Mouse (Mus musculus): Measurements from ENCODE around the gene Pcgf2. TPM values are rescaled to one million over a fixed set of nuclear protein-coding genes. Genes with fewer than 3 reads are reported as not detected.

Pcgf2 gene
- total and polyA plus RNA-seq, 2 experiments from 2014 or later: 1.1 to 7.1 TPM

GRCm38 (mm10) chr11:97717369-97718280 is 17.3 kb upstream of the Pcgf2 start:
- H3K9me3 ChIP-seq (replicated peaks; ENCODE audit: control insufficient read depth, low read length): no peaks in the 10 kb centered on the region
- 80% methylated on average over 26 of the region's 26 CpGs for WGBS
- ATAC-seq (ENCODE audit: insufficient read depth, low read depth) (no peak), DNase-seq (ENCODE audit: low spot score) (no peak)
- no peaks in the 10 kb centered on the region for H3K27me3 ChIP-seq (ENCODE audit: control insufficient read depth, insufficient read depth, low read length)
- no peak overlapping the region for H3K27ac ChIP-seq (ENCODE audit: low read depth)
- no peak overlapping the region for H3K9ac ChIP-seq (replicated peaks; ENCODE audit: low read depth, low read length)
- peaks cover 4% of the 10 kb centered on the region; the same call in 1 of the 2 replicates for H3K4me1 ChIP-seq (ENCODE audit: control insufficient read depth, insufficient read depth)
- H3K4me3 ChIP-seq (ENCODE audit: low read depth, low read length): no peak overlapping the region
- TF ChIP-seq EP300 (IDR thresholded peaks at IDR 0.05; ENCODE audit: low read depth) (no peak), CTCF (IDR thresholded peaks at IDR 0.05; ENCODE audit: low read depth) (no peak)
- H3K36me3 ChIP-seq (replicated peaks; ENCODE audit: control insufficient read depth, insufficient read depth, low read length): peaks cover 69% of the 10 kb centered on the region
- no peak overlapping the region for H3K4me2 ChIP-seq (ENCODE audit: low read depth, low read length)

GRCm38 (mm10) chr11:97716021-97716420 is 15.7 kb upstream of the Pcgf2 start:
- Histone ChIP-seq H3K36me3 (replicated peaks; ENCODE audit: control insufficient read depth, insufficient read depth, low read length) (peaks cover 68% of the 10 kb centered on the region), H3K4me1 (ENCODE audit: control insufficient read depth, insufficient read depth) (peaks cover 4% of the 10 kb centered on the region; the same call in 1 of the 2 replicates), H3K4me3 (ENCODE audit: low read depth, low read length) (no peak overlapping the region), H3K9ac (replicated peaks; ENCODE audit: low read depth, low read length) (no peak overlapping the region), H3K4me2 (ENCODE audit: low read depth, low read length) (no peak overlapping the region), H3K27ac (ENCODE audit: low read depth) (no peak overlapping the region), H3K27me3 (ENCODE audit: control insufficient read depth, insufficient read depth, low read length) (no peaks in the 10 kb centered on the region), H3K9me3 (replicated peaks; ENCODE audit: control insufficient read depth, low read length) (no peaks in the 10 kb centered on the region)
- DNase-seq (ENCODE audit: low spot score) (no peak), ATAC-seq (ENCODE audit: insufficient read depth, low read depth) (no peak)
- WGBS: 63% methylated on average over 8 of the region's 8 CpGs
- TF ChIP-seq CTCF (IDR thresholded peaks at IDR 0.05; ENCODE audit: low read depth) (no peak), EP300 (IDR thresholded peaks at IDR 0.05; ENCODE audit: low read depth) (no peak)

GRCm38 (mm10) chr11:97714784-97715760 is 14.8 kb upstream of the Pcgf2 start:
- Histone ChIP-seq H3K27ac (ENCODE audit: low read depth) (no peak overlapping the region), H3K4me2 (ENCODE audit: low read depth, low read length) (no peak overlapping the region), H3K4me1 (ENCODE audit: control insufficient read depth, insufficient read depth) (peaks cover 4% of the 10 kb centered on the region; the same call in 1 of the 2 replicates), H3K9ac (replicated peaks; ENCODE audit: low read depth, low read length) (no peak overlapping the region), H3K36me3 (replicated peaks; ENCODE audit: control insufficient read depth, insufficient read depth, low read length) (peaks cover 59% of the 10 kb centered on the region), H3K4me3 (ENCODE audit: low read depth, low read length) (no peak overlapping the region), H3K9me3 (replicated peaks; ENCODE audit: control insufficient read depth, low read length) (no peaks in the 10 kb centered on the region), H3K27me3 (ENCODE audit: control insufficient read depth, insufficient read depth, low read length) (no peaks in the 10 kb centered on the region)
- DNase-seq (ENCODE audit: low spot score) (peak; percentile 52), ATAC-seq (ENCODE audit: insufficient read depth, low read depth) (peak; percentile 43)
- WGBS: 74% methylated on average over 14 of the region's 14 CpGs
- TF ChIP-seq CTCF (IDR thresholded peaks at IDR 0.05; ENCODE audit: low read depth): no peak
- no peak for TF ChIP-seq EP300 (IDR thresholded peaks at IDR 0.05; ENCODE audit: low read depth)

GRCm38 (mm10) chr11:97714356-97714755 is 14.1 kb upstream of the Pcgf2 start:
- no peak overlapping the region for H3K4me3 ChIP-seq (ENCODE audit: low read depth, low read length)
- no peak for DNase-seq (ENCODE audit: low spot score)
- TF ChIP-seq EP300 (IDR thresholded peaks at IDR 0.05; ENCODE audit: low read depth): no peak
- peak; percentile 14; the same call in 1 of the 2 replicates for TF ChIP-seq CTCF (IDR thresholded peaks at IDR 0.05; ENCODE audit: low read depth)
- H3K9ac ChIP-seq (replicated peaks; ENCODE audit: low read depth, low read length): no peak overlapping the region
- no peaks in the 10 kb centered on the region for H3K27me3 ChIP-seq (ENCODE audit: control insufficient read depth, insufficient read depth, low read length)
- no peak overlapping the region for H3K27ac ChIP-seq (ENCODE audit: low read depth)
- peaks cover 4% of the 10 kb centered on the region; the same call in 1 of the 2 replicates for H3K4me1 ChIP-seq (ENCODE audit: control insufficient read depth, insufficient read depth)
- WGBS: 97% methylated on average over 3 of the region's 3 CpGs
- ATAC-seq (ENCODE audit: insufficient read depth, low read depth): no peak; the same call in 1 of the 2 replicates
- peaks cover 52% of the 10 kb centered on the region for H3K36me3 ChIP-seq (replicated peaks; ENCODE audit: control insufficient read depth, insufficient read depth, low read length)
- H3K9me3 ChIP-seq (replicated peaks; ENCODE audit: control insufficient read depth, low read length): no peaks in the 10 kb centered on the region
- no peak overlapping the region for H3K4me2 ChIP-seq (ENCODE audit: low read depth, low read length)

GRCm38 (mm10) chr11:97713896-97714295 is 13.6 kb upstream of the Pcgf2 start:
- H3K27me3 ChIP-seq (ENCODE audit: control insufficient read depth, insufficient read depth, low read length): no peaks in the 10 kb centered on the region
- no peak for TF ChIP-seq EP300 (IDR thresholded peaks at IDR 0.05; ENCODE audit: low read depth)
- no peak for TF ChIP-seq CTCF (IDR thresholded peaks at IDR 0.05; ENCODE audit: low read depth)
- no peaks in the 10 kb centered on the region for H3K9me3 ChIP-seq (replicated peaks; ENCODE audit: control insufficient read depth, low read length)
- H3K36me3 ChIP-seq (replicated peaks; ENCODE audit: control insufficient read depth, insufficient read depth, low read length): peaks cover 51% of the 10 kb centered on the region
- H3K9ac ChIP-seq (replicated peaks; ENCODE audit: low read depth, low read length): no peak overlapping the region
- 48% methylated on average over 8 of the region's 8 CpGs for WGBS
- no peak for DNase-seq (ENCODE audit: low spot score)
- H3K4me3 ChIP-seq (ENCODE audit: low read depth, low read length): no peak overlapping the region
- H3K27ac ChIP-seq (ENCODE audit: low read depth): no peak overlapping the region
- H3K4me2 ChIP-seq (ENCODE audit: low read depth, low read length): no peak overlapping the region
- no peak for ATAC-seq (ENCODE audit: insufficient read depth, low read depth)
- H3K4me1 ChIP-seq (ENCODE audit: control insufficient read depth, insufficient read depth): peaks cover 4% of the 10 kb centered on the region; the same call in 1 of the 2 replicates
